Mouse (Mus musculus) thymus, postnatal 14 days (tissue): ENCODE measurements around the gene Atp5g3.

Source experiments
- DNase-seq: peaks from one replicate; pipeline ENCODE4 v3.0.0; 2021

The Atp5g3 gene

GRCm38 (mm10) chr2:73893473-73894270 lies 17.5 kb downstream of the Atp5g3 start:
- peak; percentile 12 for DNase-seq

GRCm38 (mm10) chr2:73892464-73893296 lies 18.4 kb downstream of the Atp5g3 start, which contains the start of gene Atf2:
TSS of gene Atf2 (minus strand) at chr2:73892639.
- peak; percentile 100 for DNase-seq

- DNase-seq: peak; percentile 68
Measured at GRCm38 (mm10) chr2:73891701-73892463, 19.2 kb downstream of the Atp5g3 start.

GRCm38 (mm10) chr2:73885997-73886396 lies 25.1 kb downstream of the Atp5g3 start:
- DNase-seq: no peak

- no peak for DNase-seq
Measured at GRCm38 (mm10) chr2:73877891-73878290, 33.2 kb downstream of the Atp5g3 start.

- DNase-seq: peak; percentile 54
Measured at GRCm38 (mm10) chr2:73867764-73868487, 43.2 kb downstream of the Atp5g3 start.

- DNase-seq: no peak
Measured at GRCm38 (mm10) chr2:73860046-73860624, 51.0 kb downstream of the Atp5g3 start.
